Mouse (Mus musculus): ENCODE results near the gene Magi2. TPM values are rescaled to one million over a fixed set of nuclear protein-coding genes. Genes with fewer than 3 reads are reported as not detected.

The Magi2 gene
- polyA plus RNA-seq, 1 experiment = 0.48 TPM

DNA sequence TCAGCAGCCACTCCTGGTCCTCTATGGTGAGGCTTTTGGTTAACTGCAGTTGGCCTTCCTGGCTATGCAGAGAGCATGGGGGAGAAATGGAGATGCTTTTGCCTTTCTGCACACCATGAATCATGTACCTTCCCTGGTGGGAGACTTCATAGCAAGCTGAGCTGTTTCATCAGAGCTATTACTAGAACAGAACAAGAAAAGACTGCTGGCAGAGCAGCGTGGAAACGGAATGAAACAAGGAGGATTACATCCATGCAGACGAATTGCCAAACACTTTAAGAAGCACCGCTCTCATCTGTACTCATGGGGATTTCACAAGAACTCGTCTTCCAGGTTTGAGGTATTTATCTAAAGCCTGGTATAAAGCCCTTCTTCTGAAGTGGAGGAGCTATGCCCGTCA lies 95.7 kb downstream of the Magi2 start:
- Histone ChIP-seq H3K79me2 (ENCODE audit: control insufficient read depth, insufficient read depth) (no peaks in the 10 kb centered on the region), H3K36me3 (ENCODE audit: control insufficient read depth, insufficient read depth) (no peaks in the 10 kb centered on the region), H3K4me2 (ENCODE audit: low read depth) (no peak overlapping the region), H3ac (ENCODE audit: control insufficient read depth, insufficient read length) (no peak overlapping the region), H3K27me3 (ENCODE audit: control insufficient read depth, insufficient read depth, insufficient read length) (no peaks in the 10 kb centered on the region), H3K4me3 (no peak overlapping the region)
- TF ChIP-seq CEBPB (IDR thresholded peaks at IDR 0.05; ENCODE audit: insufficient read depth, poor library complexity, severe bottlenecking) (no peak), MAX (IDR thresholded peaks at IDR 0.05; ENCODE audit: low read depth) (no peak), SRF (IDR thresholded peaks at IDR 0.05; ENCODE audit: control insufficient read depth, insufficient read length, low read depth) (no peak), TCF12 (IDR thresholded peaks at IDR 0.05; ENCODE audit: insufficient read depth, poor library complexity, severe bottlenecking) (no peak), MYOG (IDR thresholded peaks at IDR 0.05; ENCODE audit: control insufficient read depth in 1 of 3, insufficient read depth in 1 of 3, insufficient read length in 2 of 3, low read depth in 2 of 3) (no peak), USF1 (IDR thresholded peaks at IDR 0.05; ENCODE audit: low read depth) (no peak)

GRCm38 (mm10) chr5:19337561-19337960 lies 110.7 kb downstream of the Magi2 start:
- Histone ChIP-seq H3K27me3 (ENCODE audit: control insufficient read depth, insufficient read depth, insufficient read length) (no peaks in the 10 kb centered on the region), H3ac (ENCODE audit: control insufficient read depth, insufficient read length) (no peak overlapping the region), H3K4me3 (no peak overlapping the region), H3K4me2 (ENCODE audit: low read depth) (no peak overlapping the region), H3K79me2 (ENCODE audit: control insufficient read depth, insufficient read depth) (no peaks in the 10 kb centered on the region), H3K36me3 (ENCODE audit: control insufficient read depth, insufficient read depth) (no peaks in the 10 kb centered on the region)
- TF ChIP-seq MAX (IDR thresholded peaks at IDR 0.05; ENCODE audit: low read depth) (no peak), MYOG (IDR thresholded peaks at IDR 0.05; ENCODE audit: control insufficient read depth in 1 of 3, insufficient read depth in 1 of 3, insufficient read length in 2 of 3, low read depth in 2 of 3) (no peak), TCF3 (IDR thresholded peaks at IDR 0.05; ENCODE audit: insufficient read length, low read depth) (no peak)

DNA sequence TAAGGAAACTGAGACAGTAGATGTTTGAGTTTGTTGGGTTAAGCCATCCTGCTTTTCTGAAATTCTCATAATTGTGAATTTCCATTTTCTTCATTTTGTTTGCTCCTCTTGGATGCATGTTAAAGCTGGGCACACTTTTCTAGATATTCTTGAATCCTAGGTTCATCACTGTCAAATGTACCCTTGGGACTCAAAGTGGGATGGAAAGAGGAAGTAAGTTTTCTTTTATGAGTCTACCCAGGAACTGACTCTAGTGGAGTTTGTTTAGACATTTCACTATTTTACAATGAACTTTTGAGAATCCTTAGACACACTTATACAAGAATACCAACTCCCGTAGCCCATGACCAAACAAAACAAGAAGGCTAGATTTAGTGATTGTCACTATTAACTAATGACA lies 141.3 kb downstream of the Magi2 start:
- Histone ChIP-seq H3K27me3 (ENCODE audit: control insufficient read depth, insufficient read depth, insufficient read length) (no peaks in the 10 kb centered on the region), H3ac (ENCODE audit: control insufficient read depth, insufficient read length) (no peak overlapping the region)
- TF ChIP-seq USF1 (IDR thresholded peaks at IDR 0.05; ENCODE audit: low read depth) = no peak
- TF ChIP-seq POLR2A (IDR thresholded peaks at IDR 0.05; ENCODE audit: insufficient read length, low read depth) = no peak
- no peak for TF ChIP-seq E2F4 (IDR thresholded peaks at IDR 0.05; ENCODE audit: insufficient read depth)

DNA sequence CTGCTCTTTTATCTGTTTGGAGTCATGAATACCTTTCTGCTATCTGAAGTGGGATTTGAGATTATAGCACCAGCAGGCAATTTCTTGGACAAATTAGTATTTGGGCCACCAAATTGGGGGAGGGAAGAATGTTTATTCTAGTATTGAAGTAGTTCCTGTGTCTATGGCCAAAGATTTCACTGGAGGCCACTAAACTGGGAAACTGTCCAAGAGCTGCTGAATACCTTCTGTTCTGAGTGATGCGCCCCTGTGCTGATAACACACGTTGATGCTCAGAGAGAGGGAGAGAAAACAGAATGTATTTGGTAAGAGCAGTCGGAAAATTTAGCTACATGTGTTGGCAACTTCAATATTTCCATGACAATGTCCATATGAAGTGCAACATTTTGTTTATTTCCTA lies 169.0 kb downstream of the Magi2 start:
- no peak overlapping the region for H3ac ChIP-seq (ENCODE audit: control insufficient read depth, insufficient read length)
- no peaks in the 10 kb centered on the region for H3K36me3 ChIP-seq (ENCODE audit: control insufficient read depth, insufficient read depth)
- TF ChIP-seq POLR2AphosphoS2 (IDR thresholded peaks at IDR 0.05; ENCODE audit: insufficient read length, low read depth) (no peak), POLR2A (IDR thresholded peaks at IDR 0.05; ENCODE audit: insufficient read length, low read depth) (no peak), MYOG (IDR thresholded peaks at IDR 0.05; ENCODE audit: control insufficient read depth in 1 of 3, insufficient read depth in 1 of 3, insufficient read length in 2 of 3, low read depth in 2 of 3) (no peak), SRF (IDR thresholded peaks at IDR 0.05; ENCODE audit: control insufficient read depth, insufficient read length, low read depth) (no peak), MAX (IDR thresholded peaks at IDR 0.05; ENCODE audit: low read depth) (no peak), CEBPB (IDR thresholded peaks at IDR 0.05; ENCODE audit: insufficient read depth, poor library complexity, severe bottlenecking) (no peak), TCF12 (IDR thresholded peaks at IDR 0.05; ENCODE audit: insufficient read depth, poor library complexity, severe bottlenecking) (no peak), E2F4 (IDR thresholded peaks at IDR 0.05; ENCODE audit: insufficient read depth) (no peak), REST (IDR thresholded peaks at IDR 0.05; ENCODE audit: insufficient read depth, insufficient read length) (no peak), MYOD1 (IDR thresholded peaks at IDR 0.05; ENCODE audit: control insufficient read depth in 1 of 3, insufficient read length in 2 of 3, low read depth in 2 of 3) (no peak), TCF3 (IDR thresholded peaks at IDR 0.05; ENCODE audit: insufficient read length, low read depth) (no peak), USF1 (IDR thresholded peaks at IDR 0.05; ENCODE audit: low read depth) (no peak)

More for the DNA sequence above, 141.3 kb downstream of the Magi2 start:
- Histone ChIP-seq H3K4me3 (no peak overlapping the region), H3K79me2 (ENCODE audit: control insufficient read depth, insufficient read depth) (no peaks in the 10 kb centered on the region), H3K36me3 (ENCODE audit: control insufficient read depth, insufficient read depth) (no peaks in the 10 kb centered on the region), H3K4me2 (ENCODE audit: low read depth) (no peak overlapping the region)

DNA sequence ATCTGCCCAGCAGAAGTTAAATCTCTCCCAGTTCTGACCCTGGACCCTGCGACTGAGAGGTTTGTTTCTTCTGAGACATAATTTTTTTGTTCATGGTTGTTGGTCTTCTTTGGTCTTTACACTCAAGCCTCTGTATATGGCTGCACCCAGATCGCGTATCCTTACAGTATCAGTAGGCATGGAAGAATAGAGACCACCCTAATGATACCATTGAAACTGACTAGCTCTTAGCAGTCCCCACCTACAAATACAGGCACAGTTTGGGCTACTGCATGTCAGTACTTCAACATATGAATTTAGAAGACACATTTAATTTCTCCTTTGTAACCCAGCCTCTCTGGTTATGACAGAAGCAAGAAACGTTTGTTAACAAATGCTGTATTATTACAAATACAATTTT lies 173.5 kb downstream of the Magi2 start:
- Histone ChIP-seq H3K4me2 (ENCODE audit: low read depth) (no peak overlapping the region), H3K27me3 (ENCODE audit: control insufficient read depth, insufficient read depth, insufficient read length) (no peaks in the 10 kb centered on the region), H3K36me3 (ENCODE audit: control insufficient read depth, insufficient read depth) (no peaks in the 10 kb centered on the region), H3ac (ENCODE audit: control insufficient read depth, insufficient read length) (no peak overlapping the region), H3K79me2 (ENCODE audit: control insufficient read depth, insufficient read depth) (no peaks in the 10 kb centered on the region), H3K4me3 (no peak overlapping the region)
- TF ChIP-seq MYOD1 (IDR thresholded peaks at IDR 0.05; ENCODE audit: control insufficient read depth in 1 of 3, insufficient read length in 2 of 3, low read depth in 2 of 3) (no peak), TCF12 (IDR thresholded peaks at IDR 0.05; ENCODE audit: insufficient read depth, poor library complexity, severe bottlenecking) (no peak), POLR2A (IDR thresholded peaks at IDR 0.05; ENCODE audit: insufficient read length, low read depth) (no peak), TCF3 (IDR thresholded peaks at IDR 0.05; ENCODE audit: insufficient read length, low read depth) (no peak), REST (IDR thresholded peaks at IDR 0.05; ENCODE audit: insufficient read depth, insufficient read length) (no peak), POLR2AphosphoS2 (IDR thresholded peaks at IDR 0.05; ENCODE audit: insufficient read length, low read depth) (no peak), USF1 (IDR thresholded peaks at IDR 0.05; ENCODE audit: low read depth) (no peak)

More for the DNA sequence above, 169.0 kb downstream of the Magi2 start:
- no peaks in the 10 kb centered on the region for H3K27me3 ChIP-seq (ENCODE audit: control insufficient read depth, insufficient read depth, insufficient read length)
- no peak overlapping the region for H3K4me3 ChIP-seq
- H3K79me2 ChIP-seq (ENCODE audit: control insufficient read depth, insufficient read depth) = no peaks in the 10 kb centered on the region
- no peak overlapping the region for H3K4me2 ChIP-seq (ENCODE audit: low read depth)

Data from myocyte (in vitro differentiated cells).